Mouse (Mus musculus) embryo, embryonic 10 days (tissue): Measurements from ENCODE around the gene Osgin1.

Source experiments
- DNase-seq: peaks from one replicate; pipeline ENCODE4 v3.0.0-alpha.2; 2015; ENCODE audit warnings: low spot score

The Osgin1 gene

GRCm38 (mm10) chr8:119424199-119424733 is 9.7 kb upstream of the Osgin1 start:
- no peak for DNase-seq

- no peak for DNase-seq
Observed at GRCm38 (mm10) chr8:119424740-119425139, 9.2 kb upstream of the Osgin1 start.

- no peak for DNase-seq
Observed at GRCm38 (mm10) chr8:119425533-119425932, 8.4 kb upstream of the Osgin1 start.

GRCm38 (mm10) chr8:119426069-119426735 is 7.7 kb upstream of the Osgin1 start:
- no peak for DNase-seq

- DNase-seq = no peak
Observed at GRCm38 (mm10) chr8:119427634-119428349, 6.1 kb upstream of the Osgin1 start.

GRCm38 (mm10) chr8:119428350-119428740 is 5.6 kb upstream of the Osgin1 start:
- no peak for DNase-seq

GRCm38 (mm10) chr8:119428766-119429327 is 5.1 kb upstream of the Osgin1 start:
- no peak for DNase-seq

- no peak for DNase-seq
Observed at GRCm38 (mm10) chr8:119429552-119429951, 4.4 kb upstream of the Osgin1 start.

GRCm38 (mm10) chr8:119430250-119430649 is 3.7 kb upstream of the Osgin1 start:
- no peak for DNase-seq

GRCm38 (mm10) chr8:119430690-119431089 is 3.2 kb upstream of the Osgin1 start:
- no peak for DNase-seq

GRCm38 (mm10) chr8:119432372-119432771 is 1.6 kb upstream of the Osgin1 start:
- DNase-seq = peak; percentile 28

GRCm38 (mm10) chr8:119434569-119434968 is 645 bp downstream of the Osgin1 start:
- DNase-seq = no peak

- DNase-seq = no peak
Observed at GRCm38 (mm10) chr8:119435527-119435926, 1.6 kb downstream of the Osgin1 start.

GRCm38 (mm10) chr8:119436331-119436730 is 2.4 kb downstream of the Osgin1 start:
- DNase-seq = no peak

- DNase-seq = no peak
Observed at GRCm38 (mm10) chr8:119436933-119437332, 3.0 kb downstream of the Osgin1 start.

GRCm38 (mm10) chr8:119437506-119437905 is 3.6 kb downstream of the Osgin1 start:
- no peak for DNase-seq

- no peak for DNase-seq
Observed at GRCm38 (mm10) chr8:119438876-119439275, 5.0 kb downstream of the Osgin1 start.

GRCm38 (mm10) chr8:119439424-119439823 is 5.5 kb downstream of the Osgin1 start:
- no peak for DNase-seq

- no peak for DNase-seq
Observed at GRCm38 (mm10) chr8:119439893-119440249, 5.9 kb downstream of the Osgin1 start.

GRCm38 (mm10) chr8:119440250-119440951 is 6.5 kb downstream of the Osgin1 start:
- DNase-seq = peak; percentile 91

- no peak for DNase-seq
Observed at GRCm38 (mm10) chr8:119440952-119441270, 7.0 kb downstream of the Osgin1 start.

- no peak for DNase-seq
Observed at GRCm38 (mm10) chr8:119442013-119442412, 8.1 kb downstream of the Osgin1 start.

- no peak for DNase-seq
Observed at GRCm38 (mm10) chr8:119442970-119443369, 9.0 kb downstream of the Osgin1 start.
